Mouse (Mus musculus) lung, postnatal 0 days (tissue): ENCODE results near the gene Wnt1.

ENCODE experiments used
- CTCF ChIP-seq: IDR thresholded peaks from 2 replicates; pipeline ENCODE4 v1.5.1; 2016; ENCODE audit warnings: antibody characterized with exemption, mild to moderate bottlenecking
- EP300 ChIP-seq: IDR thresholded peaks from 2 replicates; pipeline ENCODE4 v1.6.1; 2016; ENCODE audit warnings: antibody characterized with exemption, mild to moderate bottlenecking, control low read depth

GRCm38 (mm10) chr15:98778191-98778770, 11.4 kb upstream of the Wnt1 start:
- TF ChIP-seq CTCF (no peak), EP300 (no peak)
